Mouse (Mus musculus) E14TG2a.4 (cell line): Measurements from ENCODE around the gene Msh4.

Source experiments
- H3K27me3 ChIP-seq: 2 replicates; pipeline ENCODE4 v1.6.1; 2014; ENCODE audit warnings: low read length, control low read depth; ENCODE audit not compliant: insufficient read depth
- H3K36me3 ChIP-seq: 2 replicates; pipeline ENCODE4 v1.6.1; 2014; ENCODE audit warnings: low read length, control low read depth; ENCODE audit not compliant: insufficient read depth
- H3K4me1 ChIP-seq: replicated peaks from 2 replicates; pipeline ENCODE4 v1.6.1; 2014; ENCODE audit warnings: low read depth, low read length, control low read depth
- H3K4me3 ChIP-seq: replicated peaks from 2 replicates; pipeline ENCODE4 v1.5.1; 2014; ENCODE audit warnings: mild to moderate bottlenecking, low read length
- H3K9me3 ChIP-seq: 2 replicates; pipeline ENCODE4 v1.6.1; 2014; ENCODE audit warnings: low read length, control low read depth
- CTCF ChIP-seq: conservative IDR thresholded peaks from 2 replicates; pipeline ENCODE4 v1.5.1; 2014; ENCODE audit warnings: low read length
- NANOG ChIP-seq: IDR thresholded peaks from 2 replicates; pipeline ENCODE4 v1.6.1; 2014; ENCODE audit warnings: borderline replicate concordance, low read length, mixed read lengths
- POU5F1 ChIP-seq: IDR thresholded peaks from 2 replicates; pipeline ENCODE4 v1.6.1; 2014; ENCODE audit warnings: low read length, borderline replicate concordance

Msh4 gene

GRCm38 (mm10) chr3:153904586-153904985 lies 1.4 kb downstream of the Msh4 start:
- Histone ChIP-seq H3K27me3 (no peaks in the 10 kb centered on the region), H3K4me1 (peaks cover 59% of the 10 kb centered on the region), H3K4me3 (peak overlapping the region; percentile 83), H3K9me3 (no peaks in the 10 kb centered on the region), H3K36me3 (peaks cover 46% of the 10 kb centered on the region)
- TF ChIP-seq CTCF (peak; percentile 51), NANOG (no peak)

DNA sequence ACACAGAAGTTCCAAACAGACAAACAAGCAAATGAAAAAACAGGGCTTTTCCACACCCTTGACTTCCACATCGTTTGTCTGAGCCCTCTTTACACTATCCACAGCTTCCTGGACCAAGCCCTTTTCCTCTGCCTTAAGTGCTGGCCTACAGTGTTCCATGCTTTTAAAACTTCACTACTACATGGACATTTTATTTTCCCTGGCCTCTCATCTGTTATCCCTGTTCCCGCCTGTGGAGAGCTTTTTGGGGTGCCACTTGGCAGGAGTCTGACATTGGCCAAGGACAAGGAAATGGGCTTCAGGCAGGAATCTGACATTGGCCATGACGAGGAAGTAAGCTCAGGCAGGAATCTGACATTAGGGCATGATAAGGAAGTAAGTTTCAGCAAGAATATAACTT lies 3.3 kb downstream of the Msh4 start:
- no peaks in the 10 kb centered on the region for H3K9me3 ChIP-seq
- peaks cover 26% of the 10 kb centered on the region for H3K36me3 ChIP-seq
- no peak overlapping the region for H3K4me3 ChIP-seq
- TF ChIP-seq NANOG (no peak), CTCF (no peak), POU5F1 (no peak)
- peaks cover 43% of the 10 kb centered on the region for H3K4me1 ChIP-seq
- H3K27me3 ChIP-seq: no peaks in the 10 kb centered on the region

DNA sequence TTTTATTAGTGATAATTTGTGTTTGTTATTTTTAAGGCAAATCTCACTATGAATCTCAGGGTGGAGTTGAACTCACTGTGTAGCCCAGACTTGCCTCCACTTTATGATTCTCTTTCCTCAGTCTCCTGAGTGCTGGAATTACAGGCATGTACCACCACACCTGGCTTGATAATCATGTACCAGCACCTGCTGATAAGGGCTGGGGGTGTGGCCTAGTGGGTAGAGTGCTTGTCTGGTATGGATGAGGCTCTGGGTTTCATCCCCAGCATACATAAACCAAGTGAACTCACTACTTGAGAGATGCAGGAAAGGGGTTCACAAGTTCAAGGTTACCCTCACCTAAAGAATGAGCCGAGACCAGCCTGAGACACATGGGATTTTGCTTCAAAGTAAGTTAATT lies 4.0 kb downstream of the Msh4 start:
- TF ChIP-seq NANOG (no peak), CTCF (no peak), POU5F1 (no peak)
- Histone ChIP-seq H3K27me3 (no peaks in the 10 kb centered on the region), H3K9me3 (no peaks in the 10 kb centered on the region), H3K4me1 (peaks cover 43% of the 10 kb centered on the region), H3K4me3 (no peak overlapping the region), H3K36me3 (peaks cover 19% of the 10 kb centered on the region)

- H3K4me3 ChIP-seq: no peak overlapping the region
- peaks cover 24% of the 10 kb centered on the region for H3K4me1 ChIP-seq
- H3K27me3 ChIP-seq: no peaks in the 10 kb centered on the region
- TF ChIP-seq NANOG (no peak), POU5F1 (no peak), CTCF (no peak)
- 0 out of 2 replicates have a peak, but pooled peaks cover 3% of the 10 kb centered on the region for H3K36me3 ChIP-seq
- H3K9me3 ChIP-seq: no peaks in the 10 kb centered on the region
Measured at GRCm38 (mm10) chr3:153897216-153897615, 8.7 kb downstream of the Msh4 start.

DNA sequence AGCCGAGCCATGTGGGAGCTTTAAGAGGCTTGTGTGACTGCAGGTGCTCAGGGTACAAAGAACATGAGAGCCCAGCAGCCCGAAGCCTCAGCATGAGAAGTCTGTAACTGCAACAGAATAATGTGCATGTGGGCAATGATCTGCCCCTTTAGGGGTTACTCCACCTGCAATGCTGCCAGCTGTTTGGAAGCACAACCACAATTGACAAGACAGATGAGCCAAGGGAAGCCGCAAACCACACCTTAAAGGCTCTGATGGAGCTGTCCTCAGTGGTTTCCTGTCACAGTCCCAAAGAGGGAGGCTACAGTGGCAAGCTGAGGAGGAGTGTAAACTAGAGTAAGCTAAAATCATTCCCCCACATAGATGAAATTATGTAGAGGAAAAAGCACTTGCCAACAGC lies 10.5 kb downstream of the Msh4 start:
- H3K27me3 ChIP-seq: no peaks in the 10 kb centered on the region
- no peaks in the 10 kb centered on the region for H3K9me3 ChIP-seq
- H3K4me3 ChIP-seq: no peak overlapping the region
- H3K4me1 ChIP-seq: peaks cover 10% of the 10 kb centered on the region
- TF ChIP-seq POU5F1 (no peak), CTCF (no peak), NANOG (no peak)
- H3K36me3 ChIP-seq: no peaks in the 10 kb centered on the region

GRCm38 (mm10) chr3:153889188-153889781 lies 16.7 kb downstream of the Msh4 start:
- Histone ChIP-seq H3K4me3 (no peak overlapping the region), H3K9me3 (no peaks in the 10 kb centered on the region), H3K27me3 (no peaks in the 10 kb centered on the region), H3K36me3 (no peaks in the 10 kb centered on the region), H3K4me1 (no peaks in the 10 kb centered on the region)
- TF ChIP-seq CTCF (no peak), POU5F1 (no peak), NANOG (no peak)

DNA sequence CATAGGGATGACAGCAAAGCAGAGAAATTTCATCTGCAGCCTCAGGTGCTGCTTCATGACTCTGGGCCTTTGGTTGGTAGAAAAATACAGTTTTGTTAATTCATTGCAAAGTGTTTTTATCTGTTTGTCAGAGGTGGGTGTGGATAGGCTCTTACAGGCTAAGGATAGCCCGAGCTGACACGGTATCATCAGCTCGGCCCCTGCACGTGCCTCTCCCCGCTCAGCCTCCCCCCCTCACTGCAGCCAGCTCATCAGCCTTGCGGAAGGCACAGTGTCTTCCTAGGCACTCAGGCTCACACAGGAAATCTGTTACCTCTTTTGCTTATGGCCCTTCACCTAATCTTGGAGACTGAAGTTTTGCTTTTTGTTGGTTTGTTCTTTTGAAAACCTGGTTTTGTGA lies 17.8 kb downstream of the Msh4 start:
- H3K9me3 ChIP-seq: no peaks in the 10 kb centered on the region
- no peaks in the 10 kb centered on the region for H3K4me1 ChIP-seq
- H3K36me3 ChIP-seq: no peaks in the 10 kb centered on the region
- no peak overlapping the region for H3K4me3 ChIP-seq
- TF ChIP-seq CTCF (no peak), NANOG (no peak), POU5F1 (no peak)
- no peaks in the 10 kb centered on the region for H3K27me3 ChIP-seq

- Histone ChIP-seq H3K4me1 (no peaks in the 10 kb centered on the region), H3K36me3 (no peaks in the 10 kb centered on the region), H3K9me3 (no peaks in the 10 kb centered on the region), H3K4me3 (no peak overlapping the region), H3K27me3 (no peaks in the 10 kb centered on the region)
- no peak for TF ChIP-seq NANOG
- TF ChIP-seq CTCF: no peak
- TF ChIP-seq POU5F1: no peak
Measured at GRCm38 (mm10) chr3:153886296-153886695, 19.6 kb downstream of the Msh4 start.

GRCm38 (mm10) chr3:153871396-153871795 lies 34.5 kb downstream of the Msh4 start:
- Histone ChIP-seq H3K36me3 (no peaks in the 10 kb centered on the region), H3K27me3 (no peaks in the 10 kb centered on the region), H3K4me1 (no peaks in the 10 kb centered on the region), H3K9me3 (no peaks in the 10 kb centered on the region), H3K4me3 (no peak overlapping the region)
- no peak for TF ChIP-seq POU5F1
- TF ChIP-seq CTCF: no peak
- TF ChIP-seq NANOG: no peak
